Mouse (Mus musculus): ENCODE results near the gene Vmn2r75.
"Not testable (repeated sequence)": the region's sequence is repeated elsewhere in the genome, so short reads cannot be mapped to it uniquely, and the experiment has no call there.

Vmn2r75 gene

GRCm38 (mm10) chr7:86171678-86172077 lies at the start of gene Vmn2r75:
TSS of gene Vmn2r75 (minus strand) at chr7:86171778.
- not testable (repeated sequence) for DNase-seq

- DNase-seq: no peak
Observed at GRCm38 (mm10) chr7:86211345-86211744, 39.8 kb upstream of the Vmn2r75 start.

Measured in lung, adult 18-20 months (tissue).